Mouse (Mus musculus): ENCODE results near the gene Prtn3. TPM values are rescaled to one million over a fixed set of nuclear protein-coding genes. Genes with fewer than 3 reads are reported as not detected.
A peak's percentile ranks its signal among the peaks of the same experiment; 100 is the strongest.
"Not testable (repeated sequence)": the region's sequence is repeated elsewhere in the genome, so short reads cannot be mapped to it uniquely, and the experiment has no call there.

The Prtn3 gene
- total RNA-seq, 2 experiments from 2014 or later, result not detected

- no peak for DNase-seq (ENCODE audit: low spot score)
Observed at GRCm38 (mm10) chr10:79877174-79877573, 2.9 kb downstream of the Prtn3 start.

GRCm38 (mm10) chr10:79877757-79878156, 3.5 kb downstream of the Prtn3 start:
- DNase-seq (ENCODE audit: low spot score), result peak; percentile 66

GRCm38 (mm10) chr10:79879527-79879926, 5.3 kb downstream of the Prtn3 start:
- DNase-seq (ENCODE audit: low spot score), result no peak

- DNase-seq (ENCODE audit: low spot score), result no peak
Observed at GRCm38 (mm10) chr10:79880721-79881120, 6.4 kb downstream of the Prtn3 start.

- no peak for DNase-seq (ENCODE audit: low spot score)
Observed at GRCm38 (mm10) chr10:79881981-79882380, 7.7 kb downstream of the Prtn3 start.

- DNase-seq (ENCODE audit: low spot score), result peak; percentile 85
Observed at GRCm38 (mm10) chr10:79883297-79884084, 9.2 kb downstream of the Prtn3 start.

GRCm38 (mm10) chr10:79884446-79884845, 10.2 kb downstream of the Prtn3 start:
- DNase-seq (ENCODE audit: low spot score), result peak; percentile 67

GRCm38 (mm10) chr10:79884938-79885337, 10.7 kb downstream of the Prtn3 start:
- DNase-seq (ENCODE audit: low spot score), result not testable (repeated sequence)

- DNase-seq (ENCODE audit: low spot score), result no peak
Observed at GRCm38 (mm10) chr10:79886054-79886453, 11.8 kb downstream of the Prtn3 start, which contains the start of gene Elane. TSS of gene Elane (plus strand) at chr10:79886247.

GRCm38 (mm10) chr10:79886611-79887010, 12.3 kb downstream of the Prtn3 start:
- DNase-seq (ENCODE audit: low spot score), result no peak

- DNase-seq (ENCODE audit: low spot score), result no peak
Observed at GRCm38 (mm10) chr10:79889386-79889785, 15.1 kb downstream of the Prtn3 start.

GRCm38 (mm10) chr10:79890670-79891069, 16.4 kb downstream of the Prtn3 start, which contains the start of gene Cfd:
TSS of gene Cfd (plus strand) at chr10:79890853.
- DNase-seq (ENCODE audit: low spot score), result no peak

GRCm38 (mm10) chr10:79892451-79893118, 18.3 kb downstream of the Prtn3 start:
- DNase-seq (ENCODE audit: low spot score), result peak; percentile 74

GRCm38 (mm10) chr10:79896306-79896705, 22.0 kb downstream of the Prtn3 start:
- no peak for DNase-seq (ENCODE audit: low spot score)

GRCm38 (mm10) chr10:79896814-79897213, 22.5 kb downstream of the Prtn3 start:
- no peak for DNase-seq (ENCODE audit: low spot score)

- no peak for DNase-seq (ENCODE audit: low spot score)
Observed at GRCm38 (mm10) chr10:79897316-79898245, 23.3 kb downstream of the Prtn3 start.

- DNase-seq (ENCODE audit: low spot score), result no peak
Observed at GRCm38 (mm10) chr10:79900951-79901410, 26.7 kb downstream of the Prtn3 start.

GRCm38 (mm10) chr10:79906712-79907111, 32.4 kb downstream of the Prtn3 start:
- DNase-seq (ENCODE audit: low spot score), result no peak

- DNase-seq (ENCODE audit: low spot score), result no peak
Observed at GRCm38 (mm10) chr10:79907415-79907814, 33.1 kb downstream of the Prtn3 start.

GRCm38 (mm10) chr10:79908167-79909091, 34.2 kb downstream of the Prtn3 start, which contains the start of gene Med16:
TSS of gene Med16 (minus strand) at chr10:79908923.
- DNase-seq (ENCODE audit: low spot score), result peak; percentile 98

Data from gastrocnemius, adult 18-20 months (tissue).